Mouse (Mus musculus): Measurements from ENCODE around the gene Nod1. TPM values are rescaled to one million over a fixed set of nuclear protein-coding genes. Genes with fewer than 3 reads are reported as not detected.

Gene Nod1
- polyA plus RNA-seq, 1 experiment: 0.03 TPM

- no peaks in the 10 kb centered on the region for H3K27me3 ChIP-seq (ENCODE audit: control insufficient read depth)
- no peak for TF ChIP-seq TAL1 (IDR thresholded peaks at IDR 0.05; ENCODE audit: low read length)
- TF ChIP-seq GATA1 (IDR thresholded peaks at IDR 0.05; ENCODE audit: low read length): no peak
- H3K4me1 ChIP-seq (ENCODE audit: control insufficient read depth): no peaks in the 10 kb centered on the region
- no peaks in the 10 kb centered on the region for H3K9me3 ChIP-seq (ENCODE audit: control insufficient read depth, low read length)
- H3K4me3 ChIP-seq (replicated peaks): no peak overlapping the region
- no peaks in the 10 kb centered on the region for H3K36me3 ChIP-seq (ENCODE audit: control insufficient read depth)
These were observed 53.9 kb downstream of the Nod1 start for GRCm38 (mm10) chr6:54918521-54918920.

GRCm38 (mm10) chr6:54917523-54917922 is 54.9 kb downstream of the Nod1 start:
- Histone ChIP-seq H3K27me3 (ENCODE audit: control insufficient read depth) (no peaks in the 10 kb centered on the region), H3K36me3 (ENCODE audit: control insufficient read depth) (no peaks in the 10 kb centered on the region), H3K9me3 (ENCODE audit: control insufficient read depth, low read length) (no peaks in the 10 kb centered on the region), H3K4me1 (ENCODE audit: control insufficient read depth) (no peaks in the 10 kb centered on the region), H3K4me3 (replicated peaks) (no peak overlapping the region)
- TF ChIP-seq GATA1 (IDR thresholded peaks at IDR 0.05; ENCODE audit: low read length) (no peak), TAL1 (IDR thresholded peaks at IDR 0.05; ENCODE audit: low read length) (no peak)

- TF ChIP-seq GATA1 (IDR thresholded peaks at IDR 0.05; ENCODE audit: low read length) (no peak), TAL1 (IDR thresholded peaks at IDR 0.05; ENCODE audit: low read length) (no peak)
- no peaks in the 10 kb centered on the region for H3K9me3 ChIP-seq (ENCODE audit: control insufficient read depth, low read length)
- H3K27me3 ChIP-seq (ENCODE audit: control insufficient read depth): no peaks in the 10 kb centered on the region
- H3K36me3 ChIP-seq (ENCODE audit: control insufficient read depth): no peaks in the 10 kb centered on the region
- no peaks in the 10 kb centered on the region for H3K4me1 ChIP-seq (ENCODE audit: control insufficient read depth)
- no peak overlapping the region for H3K4me3 ChIP-seq (replicated peaks)
These were observed 55.5 kb downstream of the Nod1 start for GRCm38 (mm10) chr6:54916941-54917340.

GRCm38 (mm10) chr6:54916163-54916562 is 56.2 kb downstream of the Nod1 start:
- H3K36me3 ChIP-seq (ENCODE audit: control insufficient read depth): no peaks in the 10 kb centered on the region
- H3K27me3 ChIP-seq (ENCODE audit: control insufficient read depth): no peaks in the 10 kb centered on the region
- no peak overlapping the region for H3K4me3 ChIP-seq (replicated peaks)
- TF ChIP-seq GATA1 (IDR thresholded peaks at IDR 0.05; ENCODE audit: low read length): no peak
- no peak for TF ChIP-seq TAL1 (IDR thresholded peaks at IDR 0.05; ENCODE audit: low read length)
- no peaks in the 10 kb centered on the region for H3K9me3 ChIP-seq (ENCODE audit: control insufficient read depth, low read length)
- H3K4me1 ChIP-seq (ENCODE audit: control insufficient read depth): no peaks in the 10 kb centered on the region

GRCm38 (mm10) chr6:54914977-54915376 is 57.4 kb downstream of the Nod1 start:
- Histone ChIP-seq H3K27me3 (ENCODE audit: control insufficient read depth) (no peaks in the 10 kb centered on the region), H3K4me1 (ENCODE audit: control insufficient read depth) (no peaks in the 10 kb centered on the region), H3K9me3 (ENCODE audit: control insufficient read depth, low read length) (no peaks in the 10 kb centered on the region), H3K4me3 (replicated peaks) (no peak overlapping the region), H3K36me3 (ENCODE audit: control insufficient read depth) (no peaks in the 10 kb centered on the region)
- TF ChIP-seq GATA1 (IDR thresholded peaks at IDR 0.05; ENCODE audit: low read length) (no peak), TAL1 (IDR thresholded peaks at IDR 0.05; ENCODE audit: low read length) (no peak)

GRCm38 (mm10) chr6:54906053-54907040 is 66.1 kb downstream of the Nod1 start:
- H3K9me3 ChIP-seq (ENCODE audit: control insufficient read depth, low read length): no peaks in the 10 kb centered on the region
- H3K36me3 ChIP-seq (ENCODE audit: control insufficient read depth): no peaks in the 10 kb centered on the region
- H3K4me3 ChIP-seq (replicated peaks): no peak overlapping the region
- no peak for TF ChIP-seq GATA1 (IDR thresholded peaks at IDR 0.05; ENCODE audit: low read length)
- no peak for TF ChIP-seq TAL1 (IDR thresholded peaks at IDR 0.05; ENCODE audit: low read length)
- no peaks in the 10 kb centered on the region for H3K4me1 ChIP-seq (ENCODE audit: control insufficient read depth)
- H3K27me3 ChIP-seq (ENCODE audit: control insufficient read depth): no peaks in the 10 kb centered on the region

GRCm38 (mm10) chr6:54902547-54902946 is 69.9 kb downstream of the Nod1 start:
- TF ChIP-seq TAL1 (IDR thresholded peaks at IDR 0.05; ENCODE audit: low read length): no peak
- no peak for TF ChIP-seq GATA1 (IDR thresholded peaks at IDR 0.05; ENCODE audit: low read length)
- H3K9me3 ChIP-seq (ENCODE audit: control insufficient read depth, low read length): no peaks in the 10 kb centered on the region
- H3K36me3 ChIP-seq (ENCODE audit: control insufficient read depth): no peaks in the 10 kb centered on the region
- no peaks in the 10 kb centered on the region for H3K27me3 ChIP-seq (ENCODE audit: control insufficient read depth)
- no peaks in the 10 kb centered on the region for H3K4me1 ChIP-seq (ENCODE audit: control insufficient read depth)
- no peak overlapping the region for H3K4me3 ChIP-seq (replicated peaks)

- Histone ChIP-seq H3K4me1 (ENCODE audit: control insufficient read depth) (no peaks in the 10 kb centered on the region), H3K36me3 (ENCODE audit: control insufficient read depth) (no peaks in the 10 kb centered on the region), H3K9me3 (ENCODE audit: control insufficient read depth, low read length) (no peaks in the 10 kb centered on the region), H3K4me3 (replicated peaks) (no peak overlapping the region), H3K27me3 (ENCODE audit: control insufficient read depth) (no peaks in the 10 kb centered on the region)
- TF ChIP-seq GATA1 (IDR thresholded peaks at IDR 0.05; ENCODE audit: low read length) (no peak), TAL1 (IDR thresholded peaks at IDR 0.05; ENCODE audit: low read length) (no peak)
These were observed 72.2 kb downstream of the Nod1 start for GRCm38 (mm10) chr6:54900256-54900655.

- no peaks in the 10 kb centered on the region for H3K4me1 ChIP-seq (ENCODE audit: control insufficient read depth)
- no peak overlapping the region for H3K4me3 ChIP-seq (replicated peaks)
- H3K9me3 ChIP-seq (ENCODE audit: control insufficient read depth, low read length): no peaks in the 10 kb centered on the region
- H3K27me3 ChIP-seq (ENCODE audit: control insufficient read depth): no peaks in the 10 kb centered on the region
- peaks cover 4% of the 10 kb centered on the region for H3K36me3 ChIP-seq (ENCODE audit: control insufficient read depth)
- TF ChIP-seq TAL1 (IDR thresholded peaks at IDR 0.05; ENCODE audit: low read length) (no peak), GATA1 (IDR thresholded peaks at IDR 0.05; ENCODE audit: low read length) (no peak)
These were observed 81.0 kb downstream of the Nod1 start for GRCm38 (mm10) chr6:54891384-54891783.
